Mouse (Mus musculus): ENCODE measurements at regions not wholly inside any gene's neighbourhood (a gene's known extent, or its start where the extent isn't known, plus 50 kb on each side); places are given as distances from the start of the nearest gene placed in this dataset.

DNA sequence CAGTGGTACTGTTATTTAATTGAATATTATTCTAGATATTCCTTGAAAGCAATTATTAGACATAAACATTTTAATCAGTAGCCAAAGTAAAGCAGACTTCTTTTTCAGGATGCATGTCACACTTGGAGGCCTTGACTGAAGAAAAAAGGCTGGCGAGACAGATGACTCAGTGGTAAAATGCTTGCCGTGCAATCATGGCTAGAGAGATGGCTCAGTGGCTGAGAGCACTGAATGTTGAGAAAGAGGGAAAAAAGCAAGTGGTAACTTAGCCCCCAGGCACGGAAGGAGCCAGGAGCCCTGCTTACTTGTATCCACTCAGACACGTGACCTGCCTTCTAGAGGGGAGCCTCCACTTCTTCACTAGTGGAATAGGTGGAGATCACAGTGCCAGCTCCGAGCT is 110.5 kb upstream of the Spon1 start:
- no peak for TF ChIP-seq CTCF (IDR thresholded peaks at IDR 0.05; ENCODE audit: borderline replicate concordance, extremely low read depth, insufficient read depth, insufficient read length)
- no peak for TF ChIP-seq POLR2A (IDR thresholded peaks at IDR 0.05; ENCODE audit: borderline replicate concordance, extremely low read depth, insufficient read depth, insufficient read length, poor library complexity, severe bottlenecking)
